Mouse (Mus musculus) kidney, adult 18-20 months (tissue): ENCODE results near the gene Atm.

Source experiments
- DNase-seq: peaks from one replicate; pipeline ENCODE4 v3.0.0; 2021

The Atm gene

DNA sequence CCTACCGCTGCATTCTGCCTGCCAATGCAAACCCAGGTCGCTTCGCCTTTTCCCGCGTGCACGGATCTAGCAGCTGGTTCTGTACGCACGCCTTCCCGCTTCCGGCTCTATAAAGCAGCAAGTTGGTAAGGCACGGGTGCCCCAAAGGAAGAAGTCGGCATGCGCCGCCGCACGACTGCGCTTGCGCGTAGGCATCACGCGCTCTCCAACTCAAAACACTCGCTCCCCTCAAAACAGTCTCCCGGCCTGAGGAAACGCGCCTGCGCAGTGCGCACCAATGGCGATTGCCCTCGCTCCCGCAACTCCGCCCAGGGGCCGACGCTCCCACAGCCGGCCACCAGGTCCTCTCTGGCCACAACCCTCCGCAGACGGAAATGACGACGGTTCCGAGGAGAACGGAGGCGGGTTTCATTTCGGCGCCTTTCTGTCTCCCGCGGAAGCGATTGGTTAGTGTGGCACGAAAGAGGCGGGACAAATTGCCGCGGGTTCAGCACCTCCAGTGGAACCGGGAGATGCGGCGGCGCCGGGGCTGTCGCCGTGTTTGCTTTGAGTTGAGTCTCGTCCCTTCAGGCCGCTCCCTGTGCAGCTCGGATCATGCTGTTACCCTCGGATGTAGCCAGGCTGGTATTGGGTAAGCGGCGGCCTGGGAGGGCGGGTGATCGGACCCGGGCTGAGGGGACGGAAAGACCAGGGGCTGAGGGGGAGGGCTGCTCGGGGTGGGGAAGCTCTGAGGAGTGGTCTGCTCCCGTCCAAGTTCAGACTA is at the start of gene Atm, which contains the start of gene Npat:
Gene Atm (minus strand): TSS at position 183 of the 763 bp plus-strand sequence.
Gene Npat (plus strand): TSS at position 490 of the 763 bp plus-strand sequence.
- peak; percentile 98 for DNase-seq

GRCm38 (mm10) chr9:53581870-53582269 is 45.3 kb upstream of the Atm start:
- DNase-seq: peak; percentile 0

GRCm38 (mm10) chr9:53575721-53576120 is 39.2 kb upstream of the Atm start:
- DNase-seq: no peak

DNA sequence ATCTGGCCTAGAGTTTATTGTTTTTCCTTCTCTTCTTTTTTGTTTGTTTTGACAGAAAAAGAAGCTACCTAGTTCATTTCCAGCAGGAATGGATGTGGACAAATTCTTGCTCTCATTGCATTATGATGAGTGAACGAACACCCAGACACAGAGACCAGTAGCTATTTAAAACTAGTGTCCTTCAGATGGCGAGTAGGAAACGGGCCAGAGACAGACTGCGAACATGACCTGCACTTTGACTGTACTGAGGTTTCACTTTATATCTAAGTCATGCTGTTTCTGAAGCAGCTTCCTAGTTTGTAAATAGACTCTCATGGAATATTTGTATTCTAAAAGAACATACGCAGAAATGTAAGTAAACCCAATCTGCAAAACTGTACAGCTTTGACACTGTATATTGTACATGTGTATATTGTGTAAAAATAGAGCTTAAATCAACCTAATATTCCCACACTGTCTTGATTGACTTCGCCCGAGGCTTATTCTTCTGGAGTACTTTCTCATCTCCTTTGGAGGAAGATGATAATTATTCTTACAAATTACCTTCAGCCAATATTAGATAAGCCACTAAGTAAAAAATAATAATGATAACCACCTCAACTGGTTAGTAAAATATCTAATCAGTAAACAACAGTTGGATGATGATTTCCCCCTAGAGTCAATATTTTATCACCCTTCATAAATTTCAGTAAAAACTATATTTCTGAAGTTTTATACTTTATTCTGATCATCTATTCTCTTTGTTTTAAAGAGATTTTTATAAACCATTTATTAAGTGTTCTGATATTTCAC is 36.2 kb upstream of the Atm start:
- no peak for DNase-seq

DNA sequence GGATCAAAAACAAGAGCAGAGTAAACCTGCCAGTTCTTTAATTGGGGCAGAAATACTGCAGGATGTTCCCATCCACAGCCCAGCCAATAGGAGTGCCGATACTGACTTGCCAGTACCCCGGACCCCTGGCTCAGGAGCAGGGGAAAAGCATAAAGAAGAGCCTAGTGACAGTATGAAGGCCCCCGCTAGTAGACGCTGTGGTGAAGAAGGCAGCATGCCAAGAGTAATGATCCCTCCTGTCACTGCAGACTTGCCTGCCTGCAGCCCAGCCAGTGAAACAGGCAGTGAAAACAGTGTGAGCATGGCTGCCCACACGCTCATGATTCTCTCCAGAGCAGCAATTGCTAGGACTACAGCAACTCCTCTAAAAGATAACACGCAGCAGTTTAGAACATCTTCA is 34.1 kb upstream of the Atm start:
- DNase-seq: no peak

GRCm38 (mm10) chr9:53537336-53537965 is 911 bp upstream of the Atm start:
- DNase-seq: peak; percentile 14

DNA sequence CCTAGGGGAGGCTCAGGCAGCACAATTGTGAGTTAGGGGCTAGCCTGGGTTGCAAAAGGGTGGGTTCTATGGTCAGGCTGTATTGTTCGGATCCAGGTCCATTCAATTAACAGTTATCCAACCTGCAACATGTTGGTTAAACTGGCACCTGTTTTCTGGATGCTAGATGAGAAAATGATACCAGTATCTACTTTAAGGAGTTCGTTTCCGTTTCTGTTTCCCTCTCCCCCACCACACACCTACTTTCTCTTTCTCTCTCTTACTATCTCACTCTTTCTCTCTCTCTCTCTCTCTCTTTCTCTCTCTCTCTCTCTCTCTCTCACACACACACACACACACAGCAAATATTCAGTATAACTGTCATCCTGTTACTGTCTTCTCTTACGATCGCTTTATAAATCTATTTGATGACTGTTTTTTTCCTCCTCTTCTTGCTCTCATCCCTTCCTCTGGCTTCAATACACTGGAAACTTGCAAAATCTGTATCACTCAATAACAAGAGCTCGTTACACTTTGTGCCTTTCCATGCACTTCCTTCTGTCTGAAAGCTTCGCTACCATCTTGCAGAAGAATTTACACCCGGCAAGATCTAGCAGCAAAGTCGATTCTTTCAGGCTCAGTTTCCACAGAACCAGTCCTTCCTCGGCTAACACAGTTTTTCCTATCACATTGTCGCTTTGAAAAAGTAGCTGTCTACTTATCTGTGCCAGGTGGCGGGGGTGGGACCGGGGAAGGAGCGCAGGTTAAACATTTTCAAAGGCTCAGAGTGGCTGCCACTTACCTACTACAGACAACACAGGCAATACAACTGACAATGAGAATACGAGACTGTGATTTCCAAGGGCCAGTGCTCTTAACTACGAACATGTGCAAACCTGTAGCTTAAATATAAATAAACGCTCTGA is 872 bp downstream of the Atm start:
- DNase-seq: peak; percentile 42

DNA sequence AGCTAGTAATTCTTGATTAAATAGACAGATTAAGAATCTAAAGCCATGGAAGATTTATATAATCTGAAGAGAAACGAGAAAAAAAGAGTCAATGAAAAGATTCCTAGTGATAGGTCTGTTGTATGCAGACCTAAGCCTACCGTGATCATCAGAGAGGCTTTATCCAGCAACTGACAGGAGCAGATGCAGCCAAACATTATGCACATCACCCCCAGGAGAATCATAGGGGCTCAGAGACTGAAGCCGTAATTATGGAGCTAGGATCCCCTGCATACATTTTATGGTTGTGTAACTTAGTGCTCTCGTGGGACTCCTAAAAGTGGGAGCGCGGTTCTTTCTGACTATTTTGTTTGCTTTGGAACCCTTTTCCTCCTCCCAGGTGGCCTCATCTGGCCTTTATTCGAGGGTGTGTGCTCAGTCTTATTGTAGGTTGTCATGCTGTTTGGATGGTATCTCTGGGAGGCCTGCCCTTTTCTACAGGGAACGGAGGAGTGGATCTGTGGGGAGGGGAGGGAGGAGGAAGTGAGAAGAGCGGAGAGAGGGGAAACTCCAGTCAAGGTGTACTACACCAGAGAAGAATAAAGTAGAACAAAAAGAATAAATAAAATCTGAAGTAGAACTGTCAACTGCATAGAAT is 19.0 kb downstream of the Atm start:
- DNase-seq: no peak

DNA sequence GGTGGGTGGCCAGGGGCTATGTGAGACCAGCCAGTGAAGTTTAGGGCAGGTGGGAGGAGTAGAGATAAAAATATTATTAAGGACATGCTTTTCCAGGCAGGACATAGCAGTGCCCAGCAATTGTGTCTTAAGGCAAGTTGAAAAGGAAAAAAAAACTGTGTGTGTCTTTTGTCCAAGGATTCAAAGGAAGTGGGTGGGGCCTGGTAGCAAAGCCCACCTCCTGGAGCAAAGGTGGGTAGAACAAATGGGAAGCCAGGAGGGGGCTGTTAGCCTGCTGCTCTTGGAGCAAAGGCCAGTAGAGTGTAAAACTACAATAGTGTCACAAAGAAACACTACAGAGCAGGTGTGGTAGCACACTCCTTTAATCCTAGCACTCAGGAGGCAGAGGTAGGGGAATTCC is 22.4 kb downstream of the Atm start:
- DNase-seq: no peak

DNA sequence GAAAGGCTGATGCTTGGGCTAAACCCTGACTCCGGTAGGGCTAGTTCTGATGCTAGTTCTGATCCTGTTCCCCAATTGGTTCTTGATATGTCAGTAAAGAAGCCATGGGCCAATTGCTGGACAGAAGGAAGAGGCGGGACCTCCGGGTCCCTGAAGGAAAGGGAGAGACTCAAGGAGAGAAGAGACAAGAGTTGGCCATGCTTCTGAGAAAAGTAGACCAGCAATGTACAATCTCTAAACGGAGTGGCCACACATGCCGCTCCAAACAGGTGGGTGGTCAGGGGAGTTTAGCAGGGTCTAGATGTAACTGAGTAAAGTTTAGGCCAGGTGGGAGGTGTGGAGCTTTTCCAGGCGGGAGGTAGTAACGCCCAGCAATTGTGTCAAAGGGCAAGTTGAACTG is 28.5 kb downstream of the Atm start:
- no peak for DNase-seq

DNA sequence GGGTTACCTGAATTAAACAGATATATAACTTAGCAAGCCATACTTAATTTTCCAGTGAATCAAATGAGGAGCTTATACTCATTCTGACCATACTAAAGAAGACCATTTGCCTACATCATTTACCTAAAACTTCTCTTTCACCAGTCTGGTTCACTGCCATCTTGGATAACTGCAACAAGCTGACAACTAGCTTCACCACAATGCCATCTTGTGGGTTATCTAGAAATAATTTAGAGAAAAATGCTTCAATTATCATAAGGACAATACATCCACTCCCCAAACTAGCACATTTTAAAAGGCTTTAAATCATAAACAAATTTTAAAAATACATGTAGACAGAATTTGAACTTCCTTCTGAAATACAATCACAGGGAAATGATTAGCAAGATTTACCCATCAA is 50.7 kb downstream of the Atm start:
- no peak for DNase-seq

DNA sequence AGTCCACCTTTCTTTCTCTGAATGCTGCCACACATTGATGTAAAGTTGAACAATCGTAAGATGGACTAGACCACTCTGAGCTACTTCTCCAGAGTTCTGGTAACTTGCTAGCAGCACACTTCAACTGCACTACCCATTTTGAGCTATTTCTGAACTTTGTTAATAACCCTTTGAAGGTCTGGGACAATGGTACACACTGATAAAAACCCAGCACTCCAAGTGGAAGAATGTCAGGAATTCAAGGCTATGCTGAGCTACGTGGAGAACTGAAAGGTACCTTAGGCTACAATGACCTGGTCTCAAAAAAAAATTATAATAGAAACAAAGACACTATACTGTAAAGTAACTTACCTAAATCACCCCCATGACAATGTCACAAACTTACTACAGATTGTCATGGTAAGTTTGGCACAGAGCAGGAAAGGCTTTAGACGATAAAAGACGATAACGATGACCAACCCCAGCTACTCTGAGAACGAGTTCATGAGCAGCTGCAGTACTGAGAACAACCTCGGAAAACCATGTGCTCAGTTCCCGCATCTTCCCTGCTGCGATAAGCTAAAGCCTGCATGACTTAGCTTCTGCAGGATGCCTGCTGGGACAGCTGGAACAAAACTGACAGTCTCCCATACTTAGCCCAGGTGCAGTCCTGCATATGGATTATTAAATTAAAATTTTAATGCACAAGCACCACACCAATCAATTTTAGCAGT is 63.6 kb downstream of the Atm start:
- no peak for DNase-seq

- no peak for DNase-seq
Observed at GRCm38 (mm10) chr9:53452038-53452437, 84.5 kb downstream of the Atm start.

GRCm38 (mm10) chr9:53450609-53451008 is 85.9 kb downstream of the Atm start:
- no peak for DNase-seq

DNA sequence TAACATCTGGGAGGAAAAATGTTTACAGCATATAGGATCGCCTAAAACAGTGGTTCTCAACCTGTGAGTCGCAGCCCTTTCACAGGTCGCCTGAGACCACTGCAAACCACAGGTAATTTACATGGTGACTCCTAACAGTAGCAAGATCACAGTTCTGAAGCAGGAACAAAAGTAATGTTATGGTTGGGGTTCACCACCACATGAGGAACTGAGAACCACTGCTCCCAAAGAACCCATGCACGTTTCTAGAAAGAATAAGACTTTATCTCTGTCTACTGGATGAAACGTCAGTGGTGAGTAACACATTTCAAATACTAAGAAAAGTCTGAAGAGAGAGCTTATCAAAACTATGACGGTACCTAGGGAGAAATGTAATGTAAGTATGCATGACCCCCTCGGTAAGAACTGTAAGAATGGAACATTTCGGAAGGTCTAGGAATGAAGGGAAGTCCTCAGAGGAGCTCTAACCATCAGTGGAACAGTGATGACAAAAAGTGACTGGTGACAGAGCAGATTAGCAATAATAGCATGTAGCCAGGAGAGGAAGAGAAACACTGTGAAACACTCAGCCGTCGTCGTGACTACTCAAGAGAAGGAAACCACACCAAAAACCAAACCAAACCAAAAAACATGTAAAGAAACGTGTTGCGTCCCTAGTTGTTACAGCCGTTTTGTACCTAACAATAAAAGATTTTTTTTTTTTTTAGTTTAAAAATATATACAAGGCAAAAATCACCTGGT is 100.5 kb downstream of the Atm start:
- DNase-seq: no peak

GRCm38 (mm10) chr9:53427638-53428037 is 108.9 kb downstream of the Atm start:
- DNase-seq: no peak

DNA sequence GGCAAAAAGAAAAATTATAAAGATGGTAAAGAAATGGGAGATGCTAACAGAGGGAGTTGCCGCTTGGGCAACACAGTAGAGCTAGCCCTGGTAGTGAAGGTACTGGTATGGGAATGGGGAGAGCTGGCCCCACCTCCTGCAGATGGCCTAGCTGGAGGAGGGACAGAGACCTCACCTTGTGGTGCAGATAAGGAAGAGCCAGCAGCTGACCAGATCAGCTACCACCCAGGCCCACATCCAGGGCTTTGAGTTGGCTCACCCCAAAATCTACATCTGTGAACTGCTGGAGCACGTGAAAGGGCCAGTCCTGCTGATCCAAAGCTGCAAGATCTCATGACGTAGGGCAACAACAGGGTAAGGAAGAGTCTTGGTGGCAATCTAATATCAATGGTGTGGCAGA is 109.8 kb downstream of the Atm start:
- DNase-seq: no peak

DNA sequence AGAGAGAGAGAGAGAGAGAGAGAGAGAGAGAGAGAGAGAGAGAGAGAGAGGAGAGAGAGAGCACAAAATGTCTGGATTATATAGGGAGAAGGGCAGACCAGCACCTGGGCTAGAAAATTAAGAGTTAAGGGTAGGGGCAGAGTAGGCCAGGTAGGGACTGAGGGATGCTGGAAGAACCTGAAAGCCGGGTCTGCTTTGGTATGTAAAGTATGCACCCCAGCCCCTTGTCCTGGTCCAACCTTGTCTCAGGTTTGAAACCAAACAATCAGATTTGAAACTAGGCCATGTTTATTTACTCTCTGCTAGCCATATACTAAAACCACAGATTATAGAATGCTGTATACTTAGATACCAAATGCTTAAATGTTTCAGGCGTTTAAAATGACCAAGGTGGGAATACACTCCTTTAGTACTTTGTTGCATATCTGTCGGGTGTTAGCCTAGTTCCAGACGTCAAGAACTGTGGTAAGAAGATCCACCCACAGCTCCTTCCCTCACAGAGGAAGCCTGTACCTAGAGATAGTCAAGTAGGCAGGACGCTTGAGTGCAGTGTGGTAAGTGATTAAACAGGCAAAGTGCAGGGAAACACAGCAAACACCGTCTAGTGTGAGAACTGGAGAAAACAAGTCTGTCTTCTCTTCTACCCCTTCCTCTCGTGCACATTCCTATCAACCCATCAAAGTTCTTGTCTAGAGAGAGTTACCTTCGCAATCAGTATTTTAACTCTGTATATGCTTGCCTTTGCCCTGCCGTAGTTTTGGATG is 114.2 kb downstream of the Atm start:
- DNase-seq: no peak

- DNase-seq: no peak
Observed at GRCm38 (mm10) chr9:53409427-53409826, 127.1 kb downstream of the Atm start.

- no peak for DNase-seq
Observed at GRCm38 (mm10) chr9:53408953-53409361, 127.6 kb downstream of the Atm start.
